Mouse (Mus musculus): ENCODE measurements at regions not wholly inside any gene's neighbourhood (a gene's known extent, or its start where the extent isn't known, plus 50 kb on each side); places are given as distances from the start of the nearest gene placed in this dataset.

DNA sequence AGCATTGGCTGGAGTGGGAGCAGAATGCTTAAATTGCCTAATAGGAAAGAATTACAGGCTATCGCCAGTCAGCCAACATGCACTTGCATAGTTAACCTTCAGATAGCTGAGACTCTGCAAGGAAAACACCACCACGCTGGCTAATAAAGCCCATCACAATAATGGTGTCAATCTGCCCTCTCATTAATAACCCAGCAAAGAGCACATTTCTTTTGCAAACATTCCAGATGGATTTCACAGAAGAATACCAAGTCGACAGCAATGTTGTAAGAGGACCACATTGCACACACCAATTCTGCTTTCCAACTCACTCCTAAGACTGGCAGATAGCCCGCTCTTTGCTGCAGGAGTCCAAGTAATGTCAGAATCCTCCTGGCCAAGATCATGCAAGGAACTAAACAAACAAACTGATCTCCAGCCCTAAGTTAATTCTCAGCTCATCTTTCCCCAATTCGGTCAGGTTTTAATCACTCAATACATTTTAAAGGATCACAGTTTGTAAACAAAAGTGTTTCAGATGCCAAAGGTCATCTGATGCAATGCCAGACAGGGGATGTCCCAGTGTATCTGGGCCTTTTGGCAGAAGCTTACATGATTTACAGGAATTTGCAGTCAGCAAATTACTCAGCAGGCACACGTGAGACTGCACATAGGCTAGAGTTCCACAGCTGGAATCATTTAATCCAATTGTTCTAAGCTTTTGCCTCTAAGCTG is 198.4 kb downstream of the Klf6 start:
- peak in 1 of 2 experiments; percentile 5 for DNase-seq (ENCODE audit: low spot score in 2 of 2)

DNA sequence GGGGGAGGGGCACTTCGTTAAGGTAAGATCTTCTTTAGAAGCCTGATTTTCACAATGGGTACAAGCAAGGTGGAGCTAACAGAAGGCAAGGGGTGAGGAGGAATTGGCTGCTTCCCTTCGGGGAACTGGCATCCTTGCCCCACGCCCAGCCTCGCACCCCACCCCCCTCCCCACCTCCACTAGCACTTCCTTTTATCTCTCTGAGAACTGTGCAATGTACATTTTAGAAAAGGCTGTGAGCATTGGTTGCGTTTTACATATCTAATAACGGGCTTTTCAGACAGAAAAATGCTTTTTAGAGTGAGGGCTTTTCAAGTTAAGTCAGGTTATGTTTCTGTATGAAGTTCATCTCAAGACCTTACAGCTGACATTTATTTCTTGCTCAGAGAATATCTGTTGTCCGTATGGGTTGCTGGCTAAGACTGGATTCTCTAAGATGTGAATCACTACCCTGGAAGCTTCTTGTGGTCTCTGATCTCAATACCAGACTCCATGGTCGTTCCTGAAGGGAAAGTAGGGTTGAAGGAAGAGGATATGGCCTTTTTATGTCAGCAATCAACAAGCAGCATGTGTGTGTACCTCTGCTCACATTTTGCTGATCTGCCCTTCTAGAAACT is 199.1 kb downstream of the Klf6 start:
- no peak for DNase-seq (ENCODE audit: low spot score in 2 of 2)

DNA sequence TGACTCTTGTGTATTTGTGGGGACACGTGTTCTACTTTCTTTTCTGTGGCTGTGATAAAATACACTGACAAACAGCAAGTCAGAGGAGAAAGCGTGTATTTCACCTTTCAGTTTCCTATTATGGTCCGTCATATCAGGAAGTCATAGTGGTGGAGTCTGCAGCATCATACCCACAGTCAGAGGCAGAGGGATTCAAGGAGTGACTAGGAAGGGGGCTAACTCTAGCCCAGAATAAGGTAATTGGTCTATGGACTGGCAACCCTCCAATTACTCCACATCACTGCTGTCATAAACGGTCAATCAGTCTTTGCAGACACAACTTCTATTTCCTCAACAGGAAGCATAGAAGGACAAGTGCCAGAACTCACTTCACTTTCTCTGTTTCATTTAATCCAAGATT is 201.0 kb downstream of the Klf6 start:
- DNase-seq (ENCODE audit: low spot score in 2 of 2): no peak

DNA sequence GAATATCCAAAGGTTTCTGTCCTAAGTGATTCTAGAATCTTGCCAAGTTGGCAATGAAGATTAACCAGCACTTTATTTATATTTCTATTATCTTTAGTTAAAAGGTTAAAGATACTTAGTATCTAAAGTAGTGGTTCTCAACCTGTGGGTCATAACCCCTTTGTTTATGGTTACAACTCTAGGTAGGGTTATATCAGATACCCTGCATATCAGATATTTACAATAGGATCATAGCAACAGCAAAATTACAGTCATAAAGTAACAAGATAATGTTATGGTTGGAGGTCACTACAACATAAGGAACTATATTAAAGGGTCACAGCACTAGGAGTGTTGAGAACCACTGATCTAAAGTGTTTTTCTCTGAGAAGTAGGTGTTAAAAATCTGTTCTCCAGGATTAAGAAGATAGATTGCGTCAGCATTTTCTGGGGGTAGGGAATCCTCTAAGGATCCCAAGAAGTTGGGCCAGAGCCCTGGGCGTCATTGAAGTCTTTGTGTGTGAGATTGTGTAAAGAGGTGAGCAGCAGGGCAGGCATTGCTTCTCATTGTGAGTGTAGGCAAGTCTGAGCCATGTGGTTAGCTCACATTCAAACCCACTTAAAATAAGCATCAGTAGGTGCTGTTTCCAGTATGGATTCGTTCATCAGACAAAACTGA is 201.6 kb downstream of the Klf6 start:
- no peak for DNase-seq (ENCODE audit: low spot score in 2 of 2)

DNA sequence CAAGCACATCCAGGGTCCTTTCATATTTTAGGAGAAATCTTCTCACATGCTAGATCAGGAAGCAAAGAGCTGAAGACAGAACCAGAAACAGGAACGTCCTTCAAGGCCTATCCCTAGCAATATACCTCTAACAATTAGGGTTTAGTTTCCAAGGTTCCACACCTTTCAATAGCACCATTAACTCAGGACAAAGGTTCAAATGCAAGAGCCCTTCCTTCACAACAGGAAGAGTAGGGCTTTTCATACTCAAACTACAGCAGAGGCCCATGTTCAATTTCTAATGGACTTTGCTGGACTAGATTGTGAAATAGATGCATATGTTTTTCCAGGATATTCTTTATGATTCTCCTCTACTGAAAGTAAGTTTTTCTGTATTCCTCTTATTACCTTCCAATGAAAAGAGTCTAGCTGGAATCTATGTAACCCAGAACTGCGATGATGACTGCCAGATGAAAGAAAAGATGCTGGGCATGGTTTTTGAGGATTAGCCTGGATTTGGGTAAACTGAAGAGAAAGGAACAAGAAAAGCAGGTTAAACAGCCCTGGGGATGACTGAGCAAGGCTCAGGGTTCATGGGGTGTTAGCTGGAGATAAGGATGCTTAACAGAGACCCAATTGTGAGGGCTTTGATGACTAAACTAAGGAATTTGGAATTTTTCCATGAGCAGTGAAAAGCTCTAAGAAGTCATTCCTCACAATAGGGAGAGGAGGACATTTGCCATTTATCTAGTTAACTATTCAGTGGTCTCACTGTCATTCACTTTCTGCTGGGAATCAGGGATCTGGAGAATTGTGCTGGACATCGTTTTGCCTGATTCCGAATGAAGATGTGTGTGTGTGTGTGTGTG is 215.9 kb downstream of the Klf6 start:
- DNase-seq (ENCODE audit: low spot score in 2 of 2): no peak

DNA sequence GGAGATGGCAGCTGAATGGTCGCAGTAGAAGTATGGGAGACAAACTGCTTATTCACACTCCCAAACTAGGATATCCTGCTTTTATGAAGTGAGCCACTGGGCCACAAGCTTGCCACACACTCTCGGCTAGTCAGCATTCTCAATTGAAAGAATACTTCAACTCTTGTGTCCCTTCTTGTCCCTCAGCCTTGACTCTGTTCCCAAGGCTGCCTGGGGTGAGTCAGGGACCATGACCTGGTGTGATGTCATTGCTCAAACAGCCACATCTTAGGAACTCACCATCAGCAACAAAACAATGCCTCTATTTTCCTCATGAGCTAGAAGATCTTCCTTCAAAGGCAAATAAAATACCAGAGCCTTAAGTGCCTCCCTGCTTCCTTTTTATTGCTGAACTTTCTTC is 224.6 kb downstream of the Klf6 start:
- DNase-seq (ENCODE audit: low spot score in 2 of 2): no peak

DNA sequence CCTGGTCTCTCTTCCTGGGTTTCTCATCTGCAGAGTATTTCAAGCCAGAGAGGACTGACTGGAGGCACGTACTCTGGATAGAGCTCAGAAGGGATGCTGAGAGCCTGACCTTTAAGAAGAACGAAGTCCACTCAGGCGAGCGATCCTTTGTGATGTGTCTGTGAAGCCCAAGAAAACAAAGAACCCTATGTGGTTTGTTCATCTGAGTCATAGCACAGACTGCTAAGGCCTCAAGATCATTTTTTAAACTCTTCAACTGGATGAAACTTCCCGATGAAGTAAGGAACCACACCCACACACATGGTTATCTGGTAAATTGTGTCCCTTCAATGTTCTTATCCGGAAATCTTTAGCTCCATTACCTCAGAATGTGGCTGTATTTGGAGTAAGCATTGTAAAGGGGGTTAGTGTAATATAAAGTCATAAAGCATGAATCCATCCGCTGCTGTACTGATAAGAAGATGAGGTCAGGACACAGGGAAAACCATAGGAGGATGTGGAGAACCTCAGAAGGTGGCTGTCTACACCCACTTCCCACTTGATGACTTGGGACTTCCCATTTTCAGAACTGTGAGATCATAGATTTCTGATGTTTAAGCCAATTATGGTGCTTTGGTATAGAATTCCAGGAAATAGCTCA is 247.9 kb downstream of the Klf6 start:
- no peak for DNase-seq (ENCODE audit: low spot score in 2 of 2)

DNA sequence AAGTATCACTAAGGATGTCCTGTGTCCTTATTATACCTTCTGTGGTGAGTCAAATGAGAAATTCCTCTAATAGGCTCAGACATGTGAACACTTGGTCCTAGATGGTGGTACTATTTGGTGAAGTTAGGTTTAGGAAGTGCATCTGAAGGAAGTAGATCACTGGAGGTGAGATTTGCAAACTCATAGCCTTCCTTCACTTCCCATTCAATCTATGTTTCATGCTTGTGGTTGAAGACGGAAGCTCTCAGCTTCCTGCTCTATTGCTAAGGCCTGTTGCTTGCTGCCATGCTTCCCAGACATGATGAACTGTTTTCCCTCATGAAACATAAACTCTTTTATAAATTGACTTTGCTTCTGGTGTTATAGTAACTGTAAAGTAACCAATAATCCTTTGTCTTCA is 258.4 kb downstream of the Klf6 start:
- DNase-seq (ENCODE audit: low spot score in 2 of 2): no peak

DNA sequence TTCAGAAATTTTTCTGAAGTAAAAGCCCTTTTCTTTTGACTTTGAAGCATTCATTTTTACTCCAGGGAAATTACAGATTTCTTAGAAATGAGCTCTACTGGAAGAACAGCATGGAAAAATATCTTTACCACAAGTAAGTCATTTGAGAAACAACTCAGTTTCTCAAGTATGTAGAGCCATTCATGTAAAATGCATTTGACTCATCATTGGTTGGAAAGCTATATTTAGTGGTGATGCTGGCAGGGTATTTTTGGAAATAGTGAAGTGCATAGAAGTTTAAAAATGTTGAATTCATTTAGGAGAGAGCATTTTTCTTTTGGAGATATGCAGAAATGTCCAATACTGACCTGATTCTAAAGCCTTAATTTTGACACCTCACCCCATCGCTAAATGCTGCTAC is 266.0 kb downstream of the Klf6 start:
- no peak for DNase-seq (ENCODE audit: low spot score in 2 of 2)

DNA sequence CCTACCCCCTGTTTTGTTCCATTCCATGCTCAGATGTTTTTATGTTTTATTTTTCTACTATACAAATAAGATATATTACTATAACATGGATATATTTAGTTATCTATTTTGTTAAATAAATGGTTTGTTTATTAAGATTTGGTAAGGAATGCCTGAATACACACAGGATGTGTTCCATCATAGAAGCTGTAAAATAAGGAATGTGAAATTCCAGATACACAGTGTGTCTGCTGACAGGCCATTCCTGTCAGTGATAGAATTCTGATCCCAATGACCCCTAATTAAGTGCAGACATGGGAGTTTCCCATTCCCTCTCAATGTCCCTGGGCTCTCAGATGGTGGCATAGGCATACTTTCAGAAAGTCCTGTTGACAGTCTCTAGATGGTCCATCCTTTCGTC is 267.6 kb downstream of the Klf6 start:
- DNase-seq (ENCODE audit: low spot score in 2 of 2): no peak

DNA sequence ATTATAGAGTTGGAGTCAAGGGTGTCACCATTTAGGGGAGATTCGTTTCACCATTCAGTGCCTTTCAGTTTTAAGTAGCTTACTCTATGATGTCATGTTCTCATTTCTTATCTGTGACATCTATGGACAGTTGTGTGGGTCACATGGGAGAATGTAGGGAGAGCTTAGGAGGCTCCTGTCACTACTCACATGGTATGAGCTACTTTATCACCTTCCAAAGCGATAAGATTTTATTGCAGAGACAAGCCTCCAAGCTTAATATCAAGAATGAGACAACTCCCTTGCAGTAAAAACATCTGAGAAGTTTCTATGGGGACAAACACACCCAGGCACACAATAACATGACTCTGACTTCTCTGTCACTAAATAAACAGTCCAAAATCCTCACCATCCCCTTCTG is 270.1 kb downstream of the Klf6 start:
- DNase-seq (ENCODE audit: low spot score in 2 of 2): no peak

DNA sequence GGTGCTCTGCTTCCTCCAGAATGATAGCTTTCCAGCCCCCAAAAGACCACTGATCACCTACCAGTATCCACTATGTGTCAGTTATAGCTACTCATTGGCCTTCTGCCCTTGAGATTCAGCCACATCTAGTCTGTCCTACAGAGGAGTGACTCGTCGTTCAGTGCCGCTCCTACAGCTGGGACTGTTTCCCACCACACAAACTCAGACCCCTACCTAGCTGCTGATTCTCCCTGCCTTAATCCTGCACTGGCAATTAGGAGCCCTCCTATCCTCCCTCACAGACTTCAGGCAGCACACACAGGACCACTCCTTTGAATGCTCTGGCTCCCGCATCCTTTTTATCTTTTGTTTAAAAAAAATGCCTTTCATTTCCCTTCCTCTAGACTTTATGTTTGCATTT is 275.9 kb downstream of the Klf6 start:
- DNase-seq (ENCODE audit: low spot score in 2 of 2): no peak

DNA sequence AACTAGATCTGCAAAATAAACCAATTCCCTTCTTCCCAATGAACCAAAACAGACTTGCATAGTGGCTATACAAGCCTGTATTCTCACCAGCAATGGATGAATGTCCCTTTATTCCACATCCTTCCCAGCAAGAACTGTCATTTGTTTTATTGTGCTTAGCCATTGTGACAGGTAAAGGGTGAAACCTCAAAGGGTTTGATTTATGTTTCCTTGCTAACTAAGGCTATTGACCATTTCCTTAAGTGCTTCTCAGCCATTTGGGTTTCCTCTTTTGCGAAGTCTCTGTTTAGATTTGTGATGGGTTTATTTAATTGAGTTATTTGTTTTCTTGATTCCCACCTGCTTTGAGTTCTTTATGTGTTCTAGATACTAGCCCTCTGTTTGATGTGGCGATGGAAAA is 281.5 kb downstream of the Klf6 start:
- DNase-seq (ENCODE audit: low spot score in 2 of 2): no peak

DNA sequence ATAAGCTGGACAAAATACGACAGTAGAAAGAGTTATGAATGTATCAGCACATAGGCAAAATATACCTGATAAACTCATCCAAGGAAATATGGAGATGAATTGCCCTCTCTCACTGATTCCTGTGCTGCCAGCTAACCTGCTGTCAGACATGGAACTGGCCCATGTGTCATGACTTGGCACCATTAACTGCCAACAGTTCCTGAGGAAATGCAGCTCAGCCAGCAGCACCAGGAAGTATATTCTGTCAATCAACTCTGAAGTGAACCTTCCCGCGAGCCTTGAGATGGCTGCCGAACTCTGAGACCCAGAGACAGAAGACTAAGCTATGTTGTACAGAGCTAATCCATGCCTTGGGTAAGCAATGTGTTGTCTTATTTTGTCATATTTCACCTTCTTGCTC is 292.4 kb downstream of the Klf6 start:
- DNase-seq (ENCODE audit: low spot score in 2 of 2): no peak

DNA sequence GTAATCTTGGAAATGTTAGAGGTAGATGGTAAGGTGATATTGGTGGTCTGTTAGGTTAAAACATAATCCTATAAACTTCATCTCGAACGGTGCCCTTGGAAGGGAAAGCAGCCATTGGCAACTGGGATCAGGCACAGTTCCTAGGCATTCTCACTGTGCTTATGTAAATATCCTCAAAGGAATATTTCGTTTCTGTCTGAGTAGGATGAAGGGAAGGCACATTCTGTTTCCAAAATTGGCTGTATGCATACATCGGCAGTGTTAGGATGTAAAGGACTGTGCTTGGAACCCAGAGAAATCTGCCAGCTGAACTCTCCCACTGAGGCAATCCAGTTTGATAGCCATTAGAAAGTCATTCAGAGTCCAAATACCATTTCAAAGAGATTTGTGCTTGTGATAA is 294.9 kb downstream of the Klf6 start:
- DNase-seq (ENCODE audit: low spot score in 2 of 2): no peak

DNA sequence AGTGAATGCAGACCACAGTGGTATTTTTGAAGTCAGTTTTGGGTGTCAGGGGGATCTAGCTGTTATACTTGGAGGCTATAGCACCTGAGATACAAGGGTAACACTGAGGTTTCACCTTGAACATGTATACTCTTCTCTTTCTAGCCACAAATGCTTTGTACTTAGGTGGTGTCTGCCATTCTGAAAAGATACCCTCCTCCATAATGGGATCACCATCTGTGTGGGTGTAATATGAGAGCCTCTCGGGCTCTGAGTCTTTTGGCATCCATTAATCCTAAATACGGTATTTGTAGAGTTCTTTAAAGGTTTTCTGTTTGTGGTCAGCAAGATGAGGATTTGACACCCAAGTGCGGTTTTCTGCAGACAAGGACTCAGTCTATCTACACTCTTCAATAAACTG is 295.7 kb downstream of the Klf6 start:
- no peak for DNase-seq (ENCODE audit: low spot score in 2 of 2)

DNA sequence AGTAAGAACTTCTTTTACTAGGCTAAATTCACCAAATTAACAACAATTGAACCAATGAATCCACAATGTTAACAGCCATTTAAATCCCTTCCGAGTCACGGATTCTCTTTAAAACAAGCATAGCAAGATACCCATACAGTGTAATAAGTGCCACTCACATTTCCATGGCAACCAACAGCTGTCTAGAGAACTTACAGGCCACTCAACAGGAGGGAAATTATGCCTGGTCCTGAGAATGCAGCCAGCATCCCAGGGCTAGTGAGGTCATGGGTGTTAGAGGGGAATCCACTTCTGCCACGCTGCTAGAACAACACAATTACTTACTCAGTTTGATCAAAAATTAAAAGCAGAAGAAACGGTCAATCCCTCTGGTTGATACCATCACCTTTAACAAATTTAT is 296.7 kb downstream of the Klf6 start:
- DNase-seq (ENCODE audit: low spot score in 2 of 2): no peak

DNA sequence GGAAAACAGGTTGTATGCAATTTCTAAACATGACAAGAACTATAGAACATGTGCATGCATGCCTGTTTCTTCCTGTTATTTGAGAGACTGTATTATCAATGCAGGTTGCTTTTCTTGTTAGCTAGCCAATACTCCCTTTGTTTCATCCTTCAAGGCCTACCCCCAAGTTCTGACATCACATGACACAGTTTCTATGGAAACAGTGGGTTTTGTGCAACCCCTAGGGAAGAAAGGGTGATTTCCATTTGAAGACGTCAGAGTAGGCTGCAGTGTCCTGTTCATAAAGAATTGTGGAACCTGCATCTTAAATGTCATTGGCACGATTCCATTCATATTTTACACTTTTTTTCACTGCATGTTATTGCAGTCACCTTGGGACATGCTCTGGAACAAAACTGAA is 298.1 kb downstream of the Klf6 start:
- DNase-seq (ENCODE audit: low spot score in 2 of 2): no peak

DNA sequence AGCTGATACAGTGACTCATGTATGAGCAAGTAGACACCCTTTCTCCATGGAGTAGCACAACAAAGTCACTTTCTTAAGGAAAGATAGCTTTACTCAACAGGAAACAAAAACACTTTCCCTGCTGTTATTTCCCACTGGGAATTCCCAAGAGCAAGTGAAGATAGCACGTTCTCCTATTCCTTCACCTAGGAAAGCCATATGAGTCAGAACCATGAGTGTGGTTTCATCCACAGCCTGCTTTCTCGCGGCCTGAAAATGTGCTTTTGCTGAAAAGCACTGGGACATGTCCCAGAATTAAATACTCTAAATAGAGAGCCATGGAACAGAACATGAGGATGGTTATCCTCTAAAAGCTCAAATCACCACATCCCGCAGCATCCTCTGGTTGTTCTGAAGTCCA is 304.6 kb downstream of the Klf6 start:
- DNase-seq (ENCODE audit: low spot score in 2 of 2): no peak

DNA sequence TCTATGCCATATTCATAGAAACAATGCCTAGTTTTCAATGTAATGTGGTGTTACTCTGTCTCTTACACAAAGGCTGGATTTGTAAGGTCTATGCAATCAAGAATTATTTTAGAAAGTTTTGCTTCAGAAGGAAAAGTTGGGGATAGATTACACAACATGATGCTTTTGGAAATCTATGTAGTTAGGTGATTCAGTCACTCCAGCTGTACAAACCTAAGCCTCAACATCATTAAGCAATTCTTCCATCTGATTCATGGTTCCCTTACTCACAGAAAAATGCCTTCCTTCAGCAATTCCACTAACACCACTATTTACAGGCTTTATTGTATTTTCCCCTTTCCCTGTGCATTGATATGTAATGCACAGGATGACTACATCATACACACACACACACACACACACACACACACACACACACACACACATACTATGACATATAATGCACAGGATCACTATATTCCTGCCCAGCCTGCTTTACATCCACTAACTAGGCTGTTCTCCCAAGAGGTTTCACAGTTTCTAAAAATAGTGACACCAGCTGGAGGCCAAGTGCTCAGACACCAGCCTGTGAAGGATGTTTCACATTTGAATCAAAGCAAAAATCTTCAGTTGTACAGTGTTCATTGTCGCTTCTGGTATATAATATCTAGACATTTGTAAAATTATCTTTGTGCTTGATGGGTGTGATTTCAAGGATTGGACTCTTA is 305.9 kb downstream of the Klf6 start:
- no peak for DNase-seq (ENCODE audit: low spot score in 2 of 2)

DNA sequence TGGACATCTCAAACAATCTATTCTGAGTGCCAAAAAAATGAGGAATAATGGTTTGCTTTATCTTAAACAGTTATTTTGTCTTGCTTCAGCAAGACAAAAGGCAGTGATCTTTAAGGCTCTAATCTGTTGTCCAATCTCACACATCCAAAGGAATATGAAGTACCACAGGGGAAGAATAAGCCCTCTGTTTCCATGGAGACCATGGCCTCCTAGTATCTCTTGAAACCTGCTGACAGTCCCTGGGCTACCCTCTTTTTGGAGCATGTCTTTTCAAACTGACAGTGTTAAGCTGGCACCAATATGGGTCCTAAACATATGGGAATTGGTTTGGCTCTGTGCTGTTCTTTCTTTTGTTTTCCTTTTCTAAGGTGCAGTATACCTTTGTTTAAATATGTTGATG is 311.8 kb downstream of the Klf6 start:
- DNase-seq (ENCODE audit: low spot score in 2 of 2): no peak

All from layer of hippocampus, adult 18-20 months (tissue).